Mouse (Mus musculus): Measurements from ENCODE around the gene Zbtb4.

DNA sequence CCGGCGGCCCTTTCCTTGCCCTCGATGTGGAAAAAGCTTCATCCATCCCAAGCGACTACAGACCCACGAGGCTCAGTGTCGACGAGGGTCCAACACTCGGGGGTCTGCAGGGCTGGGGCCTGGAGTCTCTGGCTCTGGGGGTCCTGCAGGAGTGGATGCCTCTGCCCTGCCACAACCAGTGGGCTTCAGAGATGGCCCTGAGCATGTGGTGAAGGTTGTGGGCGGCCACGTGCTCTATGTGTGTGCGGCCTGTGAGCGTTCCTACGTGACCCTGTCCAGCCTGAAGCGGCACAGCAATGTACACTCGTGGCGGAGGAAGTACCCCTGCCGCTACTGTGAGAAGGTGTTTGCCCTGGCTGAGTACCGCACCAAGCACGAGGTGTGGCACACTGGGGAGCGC lies 10.8 kb downstream of the Zbtb4 start:
- no peak for TF ChIP-seq CTCF (IDR thresholded peaks at IDR 0.05; ENCODE audit: control insufficient read depth, insufficient read depth, insufficient read length)
- no peak for TF ChIP-seq CEBPB (IDR thresholded peaks at IDR 0.05; ENCODE audit: low read depth)
- no peak for TF ChIP-seq USF1 (IDR thresholded peaks at IDR 0.05; ENCODE audit: low read depth)
- no peak for TF ChIP-seq MAX (IDR thresholded peaks at IDR 0.05)
- TF ChIP-seq MYOG (IDR thresholded peaks at IDR 0.05; ENCODE audit: control insufficient read depth, extremely low read depth, insufficient read length), result no peak
- TF ChIP-seq MYOD1 (IDR thresholded peaks at IDR 0.05; ENCODE audit: control insufficient read depth, insufficient read length, low read depth), result no peak
- no peak for TF ChIP-seq FOSL1 (IDR thresholded peaks at IDR 0.05; ENCODE audit: insufficient read depth, low read length, poor library complexity, severe bottlenecking)
